Mouse (Mus musculus) left cerebral cortex, adult 2 months (tissue): ENCODE results near the gene Tnfsf12. TPM values are rescaled to one million over a fixed set of nuclear protein-coding genes. Genes with fewer than 3 reads are reported as not detected.
"Not testable (repeated sequence)": the region's sequence is repeated elsewhere in the genome, so short reads cannot be mapped to it uniquely, and the experiment has no call there.

Experiments
- DNase-seq, 2 experiments: peaks; one replicate each; pipeline ENCODE4 v3.0.0; 2021 to 2022; ENCODE audit warnings: low spot score in 2 of 2, mixed read lengths in 1 of 2; ENCODE audit errors: extremely low spot score in 1 of 2
- H3K27ac ChIP-seq: fragments of 200-600 bp; 2 replicates; pipeline ENCODE4 v1.8.1; 2022
- H3K4me3 ChIP-seq: fragments of 200-600 bp; 2 replicates; pipeline ENCODE4 v1.8.1; 2022
- CTCF ChIP-seq: fragments of 200-600 bp; IDR thresholded peaks from 2 replicates; pipeline ENCODE4 v1.8.1; 2022; ENCODE audit warnings: antibody characterized with exemption, mild to moderate bottlenecking, moderate library complexity
- intact Hi-C: fragments of 180-260 bp; cut with DNase I; formaldehyde crosslinking; loops from one replicate; pipeline ENCODE4 v1.15.1; 2025
- total RNA-seq, 2 experiments: library from RNA; stranded (reverse); gene quantifications; 2 replicates each; pipeline ENCODE4 v1.2.3; 2021

Tnfsf12 gene
- total RNA-seq, 2 experiments from 2014 or later, result 9.5 to 10.6 TPM

- no peak for TF ChIP-seq CTCF
- no peak overlapping the region for H3K27ac ChIP-seq
- intact Hi-C loops, result no loop called here
- DNase-seq, result no peak
- no peak overlapping the region for H3K4me3 ChIP-seq
Measured at GRCm38 (mm10) chr11:69703814-69704612, 8.4 kb upstream of the Tnfsf12 start.

- intact Hi-C loops, DNase-seq, H3K4me3 ChIP-seq, H3K27ac ChIP-seq: not testable (repeated sequence)
Measured at GRCm38 (mm10) chr11:69703381-69703780, 7.7 kb upstream of the Tnfsf12 start.

GRCm38 (mm10) chr11:69702886-69703285 lies 7.2 kb upstream of the Tnfsf12 start:
- H3K27ac ChIP-seq, intact Hi-C loops, H3K4me3 ChIP-seq, DNase-seq: not testable (repeated sequence)

- no peak for DNase-seq
- intact Hi-C loops, result no loop called here
- no peak for TF ChIP-seq CTCF
- Histone ChIP-seq H3K27ac (no peak overlapping the region), H3K4me3 (no peak overlapping the region)
Measured at GRCm38 (mm10) chr11:69699595-69699994, 3.9 kb upstream of the Tnfsf12 start.

- H3K4me3 ChIP-seq, result no peak overlapping the region
- no peak; the same call in 1 of the 2 replicates for TF ChIP-seq CTCF
- no peak overlapping the region for H3K27ac ChIP-seq
- no peak for DNase-seq
- intact Hi-C loops, result no loop called here
Measured at GRCm38 (mm10) chr11:69698574-69698973, 2.9 kb upstream of the Tnfsf12 start.

- TF ChIP-seq CTCF, result no peak
- Histone ChIP-seq H3K27ac (no peak overlapping the region), H3K4me3 (no peak overlapping the region)
- no peak for DNase-seq
- intact Hi-C loops, result no loop called here
Measured at GRCm38 (mm10) chr11:69697396-69697795, 1.7 kb upstream of the Tnfsf12 start.

GRCm38 (mm10) chr11:69695046-69695360 lies 646 bp downstream of the Tnfsf12 start:
- TF ChIP-seq CTCF, result no peak
- Histone ChIP-seq H3K27ac (peak overlapping the region; percentile 82), H3K4me3 (peak overlapping the region; percentile 60)
- intact Hi-C loops, result no loop called here
- DNase-seq, result peak in 1 of 2 experiments; percentile 44

- TF ChIP-seq CTCF, result no peak
- no peak for DNase-seq
- intact Hi-C loops, result no loop called here
Measured at GRCm38 (mm10) chr11:69693421-69693965, 2.2 kb downstream of the Tnfsf12 start.

GRCm38 (mm10) chr11:69692863-69693262 lies 2.8 kb downstream of the Tnfsf12 start:
- intact Hi-C loops, result no loop called here
- H3K4me3 ChIP-seq, result no peak overlapping the region
- DNase-seq, result no peak
- no peak overlapping the region for H3K27ac ChIP-seq
- TF ChIP-seq CTCF, result no peak

More at GRCm38 (mm10) chr11:69693421-69693965, 2.2 kb downstream of the Tnfsf12 start:
- H3K4me3 ChIP-seq, result no peak overlapping the region
- H3K27ac ChIP-seq, result no peak overlapping the region

GRCm38 (mm10) chr11:69692196-69692811 lies 3.3 kb downstream of the Tnfsf12 start:
- Histone ChIP-seq H3K27ac (no peak overlapping the region), H3K4me3 (no peak overlapping the region)
- intact Hi-C loops, result no loop called here
- no peak for TF ChIP-seq CTCF
- no peak for DNase-seq

GRCm38 (mm10) chr11:69689891-69690290 lies 5.8 kb downstream of the Tnfsf12 start:
- intact Hi-C loops, result no loop called here
- TF ChIP-seq CTCF, result no peak
- Histone ChIP-seq H3K4me3 (no peak overlapping the region), H3K27ac (no peak overlapping the region)
- no peak for DNase-seq

- Histone ChIP-seq H3K4me3 (no peak overlapping the region), H3K27ac (no peak overlapping the region; the same call in 1 of the 2 replicates)
- TF ChIP-seq CTCF, result no peak
- no peak for DNase-seq
- intact Hi-C loops, result no loop called here
Measured at GRCm38 (mm10) chr11:69687061-69687460, 8.6 kb downstream of the Tnfsf12 start.
